10 mouse cellular contexts compared by ENCODE assay signal in genomic region chr16:84772496-84773267, GRCm38 (mm10). TPM values are rescaled to one million over a fixed set of nuclear protein-coding genes. Genes with fewer than 3 reads are reported as not detected.
DNase-seq lines count a peak whose midpoint lies in the region; ATAC-seq and TF ChIP-seq lines count a peak whose summit lies in the region.
"Had no signal": no experiment of that assay in that cellular context is flagged by ENCODE, and none has a peak within 500 bp of the region (broad histone marks: within the 10 kb centered on the region; RNA-seq: fewer than 3 reads in every experiment).

No protein-coding gene starts in this region.

- DNase-seq in lung, postnatal 0 days (ENCODE audit: low spot score) = no peak
- DNase-seq in lung, postnatal 14 days = no peak
- peak; percentile 68 for DNase-seq in retina, postnatal 1 day
- no peak for DNase-seq in kidney, adult 8-10 months
- DNase-seq in adrenal gland, adult (ENCODE audit: inconsistent age in 2 of 2, low spot score in 1 of 2) = no peak
- no peak for DNase-seq in spleen, adult 18-20 months
- DNase-seq: right cerebral cortex, adult 18-20 months had no signal

- H3K36me3 ChIP-seq in lung, postnatal 0 days (ENCODE audit: insufficient read depth, low read length) = no peaks in the 10 kb centered on the region
- no peaks in the 10 kb centered on the region for H3K36me3 ChIP-seq in embryonic facial prominence, embryonic 15.5 days
- no peaks in the 10 kb centered on the region for H3K36me3 ChIP-seq in hindbrain, embryonic 16.5 days (ENCODE audit: control insufficient read depth, insufficient read depth, low read length)

- no peak for TF ChIP-seq EP300 in lung, postnatal 0 days (IDR thresholded peaks at IDR 0.05)

- peak; percentile 28 for TF ChIP-seq CTCF in lung, postnatal 0 days (IDR thresholded peaks at IDR 0.05)

- no peak for ATAC-seq in lung, postnatal 0 days
- no peak for ATAC-seq in embryonic facial prominence, embryonic 15.5 days (ENCODE audit: insufficient number of reproducible peaks, low FRiP score, low TSS enrichment, low read depth)
- ATAC-seq in hindbrain, embryonic 16.5 days = no peak

- no peaks in the 10 kb centered on the region for H3K9me3 ChIP-seq in lung, postnatal 0 days (ENCODE audit: low read length)
- H3K9me3 ChIP-seq in embryonic facial prominence, embryonic 15.5 days (replicated peaks) = no peaks in the 10 kb centered on the region
- no peaks in the 10 kb centered on the region for H3K9me3 ChIP-seq in hindbrain, embryonic 16.5 days (ENCODE audit: control insufficient read depth, low read length)

- no peak overlapping the region for H3K9ac ChIP-seq in lung, postnatal 0 days (replicated peaks; ENCODE audit: low read depth)
- H3K9ac ChIP-seq in embryonic facial prominence, embryonic 15.5 days = no peak overlapping the region
- no peak overlapping the region for H3K9ac ChIP-seq in hindbrain, embryonic 16.5 days (ENCODE audit: low read depth, low read length)
- H3K9ac ChIP-seq: liver, embryonic 14.5 days had no signal

- no peak overlapping the region for H3K4me2 ChIP-seq in lung, postnatal 0 days (replicated peaks; ENCODE audit: low read depth, low read length)
- H3K4me2 ChIP-seq in embryonic facial prominence, embryonic 15.5 days (replicated peaks) = peak overlapping the region; percentile 97
- H3K4me2 ChIP-seq in hindbrain, embryonic 16.5 days (ENCODE audit: low read length) = peak overlapping the region; percentile 99

- H3K27ac ChIP-seq in lung, postnatal 0 days (ENCODE audit: low read length) = no peak overlapping the region
- H3K27ac ChIP-seq in embryonic facial prominence, embryonic 15.5 days (replicated peaks) = no peak overlapping the region
- H3K27ac ChIP-seq in hindbrain, embryonic 16.5 days (ENCODE audit: low read depth, low read length) = no peak overlapping the region; the same call in 1 of the 2 replicates
- H3K27ac ChIP-seq: liver, embryonic 14.5 days had no signal

- no peak overlapping the region for H3K4me3 ChIP-seq in lung, postnatal 0 days (ENCODE audit: low read depth, low read length)
- H3K4me3 ChIP-seq in embryonic facial prominence, embryonic 15.5 days (replicated peaks) = peak overlapping the region; percentile 63; the same call in 1 of the 2 replicates
- peak overlapping the region; percentile 77 for H3K4me3 ChIP-seq in hindbrain, embryonic 16.5 days (ENCODE audit: low read length)

- H3K27me3 ChIP-seq in lung, postnatal 0 days (replicated peaks; ENCODE audit: insufficient read depth, low read length) = no peaks in the 10 kb centered on the region
- peaks cover 14% of the 10 kb centered on the region for H3K27me3 ChIP-seq in embryonic facial prominence, embryonic 15.5 days
- no peaks in the 10 kb centered on the region for H3K27me3 ChIP-seq in hindbrain, embryonic 16.5 days (replicated peaks; ENCODE audit: control insufficient read depth, insufficient read depth, low read length)

- H3K4me1 ChIP-seq in lung, postnatal 0 days (ENCODE audit: insufficient read depth, low read depth, low read length) = peaks cover 3% of the 10 kb centered on the region; the same call in 1 of the 2 replicates
- peaks cover 16% of the 10 kb centered on the region for H3K4me1 ChIP-seq in embryonic facial prominence, embryonic 15.5 days
- H3K4me1 ChIP-seq in hindbrain, embryonic 16.5 days (ENCODE audit: control insufficient read depth, insufficient read depth, low read depth, low read length) = peaks cover 4% of the 10 kb centered on the region; the same call in 1 of the 2 replicates

- WGBS in lung, postnatal 0 days = 34% methylated on average over 8 of the region's 8 CpGs
- 21% methylated on average over 8 of the region's 8 CpGs for WGBS in embryonic facial prominence, embryonic 15.5 days
- 11% methylated on average over 8 of the region's 8 CpGs for WGBS in hindbrain, embryonic 16.5 days

RNA-seq across cellular contexts. Expression of gene Jam2, which starts 1.2 kb away (rescaled TPM):
- polyA plus RNA-seq in lung, postnatal 0 days (2015; fragmentation: Nextera tagmentation; extraction: Ambion mirVana) = 33.2 and 38.2 TPM in 2 replicates
- 12.6 and 14.6 TPM in 2 replicates for polyA plus RNA-seq in embryonic facial prominence, embryonic 15.5 days (2015; fragmentation: Nextera tagmentation; extraction: Ambion mirVana)
- polyA plus RNA-seq in hindbrain, embryonic 16.5 days (2015; fragmentation: Nextera tagmentation; extraction: Ambion mirVana) = 22.2 and 25.7 TPM in 2 replicates

RNA-seq across cellular contexts. Expression of gene Mrpl39, which starts 37.1 kb away (rescaled TPM):
- 27.0 and 29.4 TPM in 2 replicates for polyA plus RNA-seq in lung, postnatal 0 days (2015; fragmentation: Nextera tagmentation; extraction: Ambion mirVana)
- 41.6 and 43.1 TPM in 2 replicates for polyA plus RNA-seq in embryonic facial prominence, embryonic 15.5 days (2015; fragmentation: Nextera tagmentation; extraction: Ambion mirVana)
- polyA plus RNA-seq in hindbrain, embryonic 16.5 days (2015; fragmentation: Nextera tagmentation; extraction: Ambion mirVana) = 35.6 and 36.0 TPM in 2 replicates
